Mouse (Mus musculus) thymus, adult 2 months (tissue): Measurements from ENCODE around the gene Mrvi1. TPM values are rescaled to one million over a fixed set of nuclear protein-coding genes. Genes with fewer than 3 reads are reported as not detected.

ENCODE experiments used
- DNase-seq: peaks from one replicate; pipeline ENCODE4 v3.0.0; 2021
- H3K27ac ChIP-seq: fragments of 200-500 bp; 2 replicates; pipeline ENCODE4 v1.5.1; 2012; ENCODE audit warnings: low read length, control low read depth; ENCODE audit not compliant: control insufficient read depth, insufficient read depth
- H3K27me3 ChIP-seq: fragments of 200-500 bp; 2 replicates; pipeline ENCODE4 v1.6.1; 2012; ENCODE audit warnings: mild to moderate bottlenecking, low read length, moderate library complexity, mixed read lengths; ENCODE audit not compliant: control insufficient read depth, insufficient read depth
- H3K36me3 ChIP-seq: fragments of 200-500 bp; 2 replicates; pipeline ENCODE4 v1.6.1; 2012; ENCODE audit warnings: mild to moderate bottlenecking, low read length, moderate library complexity; ENCODE audit not compliant: control insufficient read depth, insufficient read depth
- H3K4me1 ChIP-seq: fragments of 200-500 bp; replicated peaks from 2 replicates; pipeline ENCODE4 v1.6.1; 2012; ENCODE audit warnings: low read length; ENCODE audit not compliant: control insufficient read depth, insufficient read depth
- H3K4me3 ChIP-seq: fragments of 200-500 bp; 2 replicates; pipeline ENCODE4 v1.5.1; 2012; ENCODE audit warnings: mild to moderate bottlenecking, low read length, control low read depth, moderate library complexity; ENCODE audit not compliant: control insufficient read depth, insufficient read depth
- CTCF ChIP-seq: fragments of 200-500 bp; IDR thresholded peaks from 2 replicates; pipeline ENCODE4 v1.5.1; 2012; ENCODE audit warnings: mild to moderate bottlenecking, control low read depth, low read length, moderate library complexity, borderline replicate concordance; ENCODE audit not compliant: control insufficient read depth, poor library complexity, insufficient read depth; ENCODE audit errors: extremely low read depth
- POLR2A ChIP-seq: fragments of 200-500 bp; IDR thresholded peaks from 2 replicates; pipeline ENCODE4 v1.6.1; 2012; ENCODE audit warnings: mild to moderate bottlenecking, low read length, control low read depth, moderate library complexity; ENCODE audit not compliant: control insufficient read depth, poor library complexity, insufficient read depth; ENCODE audit errors: extremely low read depth
- WGBS: fragments of 180-500 bp; shearing (Covaris S2); methylation state at CpG from one replicate; pipeline ENCODE4 v1.1.7; 2018; 5-methylcytosine and 5-hydroxymethylcytosine counted together
- polyA plus RNA-seq: library from polyadenylated mRNA; depleted of rRNA; stranded (reverse); fragments of >200 nt; gene quantifications from 2 replicates; pipeline ENCODE4 v1.2.3, GENCODE M21; 2012

Mrvi1 gene
- polyA plus RNA-seq, 1 experiment: 3.2 TPM

DNA sequence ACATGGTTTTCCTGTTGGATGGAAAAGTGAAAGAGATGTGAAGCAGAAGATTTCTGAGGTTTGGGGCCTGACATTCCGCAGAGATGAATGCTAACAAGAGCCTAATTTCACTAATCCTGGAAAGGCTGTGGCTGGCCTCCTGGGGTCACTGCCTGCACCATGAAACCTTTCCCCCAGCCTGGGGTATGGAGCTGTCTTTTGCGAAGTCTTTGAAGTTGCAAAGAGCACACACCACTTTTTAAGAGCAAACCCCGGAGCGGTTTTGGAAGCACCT, 8.9 kb upstream of the Mrvi1 start:
- Histone ChIP-seq H3K36me3 (no peaks in the 10 kb centered on the region), H3K27ac (no peak overlapping the region), H3K4me3 (no peak overlapping the region), H3K4me1 (no peaks in the 10 kb centered on the region), H3K27me3 (no peaks in the 10 kb centered on the region)
- no peak for DNase-seq
- WGBS: 67% methylated on average over 4 of the region's 4 CpGs
- TF ChIP-seq CTCF: no peak
- no peak for TF ChIP-seq POLR2A

DNA sequence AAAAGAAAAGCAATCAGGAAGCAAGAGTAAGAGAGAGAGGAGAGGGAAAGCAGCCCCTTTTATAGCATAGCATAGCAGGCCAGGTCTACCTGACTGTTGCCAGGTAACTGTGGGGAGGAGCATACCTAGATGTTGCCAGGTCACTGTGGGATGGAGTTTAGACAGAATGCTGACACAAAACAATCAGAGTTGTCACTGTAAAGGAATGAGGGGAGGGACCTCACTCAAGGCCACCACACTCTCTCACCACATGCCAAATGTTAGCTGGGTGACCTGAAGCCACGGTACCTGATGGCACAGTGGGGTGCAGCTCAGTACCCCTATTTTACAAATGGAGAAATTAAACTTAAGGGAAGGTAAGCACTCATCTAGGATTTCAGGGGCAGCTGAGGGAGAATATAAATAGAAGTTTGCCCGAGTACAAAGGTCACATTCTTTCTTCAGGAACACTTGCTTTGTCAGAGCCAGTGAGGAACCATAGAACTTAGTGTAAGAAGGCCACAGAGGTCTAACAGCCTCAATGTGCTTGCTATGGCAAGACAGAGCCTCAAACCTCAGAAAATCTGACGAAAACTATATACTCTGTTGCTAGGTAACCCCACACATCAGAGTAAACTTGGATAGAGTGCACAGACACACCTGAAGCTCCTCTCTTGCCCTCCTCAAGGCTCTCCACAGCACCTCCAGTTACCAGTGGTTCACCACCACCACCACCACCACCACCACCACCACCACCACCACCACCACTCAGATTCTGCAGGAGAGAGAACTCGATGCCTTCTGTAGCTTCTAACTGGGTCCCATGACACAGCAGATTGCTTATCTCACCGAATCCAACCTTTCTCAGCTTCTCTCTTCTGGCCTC, 8.3 kb upstream of the Mrvi1 start:
- 17% methylated on average over 5 of the region's 5 CpGs for WGBS
- Histone ChIP-seq H3K27me3 (no peaks in the 10 kb centered on the region), H3K4me1 (no peaks in the 10 kb centered on the region), H3K27ac (no peak overlapping the region), H3K36me3 (no peaks in the 10 kb centered on the region), H3K4me3 (no peak overlapping the region)
- no peak for TF ChIP-seq CTCF
- no peak for TF ChIP-seq POLR2A
- DNase-seq: no peak

DNA sequence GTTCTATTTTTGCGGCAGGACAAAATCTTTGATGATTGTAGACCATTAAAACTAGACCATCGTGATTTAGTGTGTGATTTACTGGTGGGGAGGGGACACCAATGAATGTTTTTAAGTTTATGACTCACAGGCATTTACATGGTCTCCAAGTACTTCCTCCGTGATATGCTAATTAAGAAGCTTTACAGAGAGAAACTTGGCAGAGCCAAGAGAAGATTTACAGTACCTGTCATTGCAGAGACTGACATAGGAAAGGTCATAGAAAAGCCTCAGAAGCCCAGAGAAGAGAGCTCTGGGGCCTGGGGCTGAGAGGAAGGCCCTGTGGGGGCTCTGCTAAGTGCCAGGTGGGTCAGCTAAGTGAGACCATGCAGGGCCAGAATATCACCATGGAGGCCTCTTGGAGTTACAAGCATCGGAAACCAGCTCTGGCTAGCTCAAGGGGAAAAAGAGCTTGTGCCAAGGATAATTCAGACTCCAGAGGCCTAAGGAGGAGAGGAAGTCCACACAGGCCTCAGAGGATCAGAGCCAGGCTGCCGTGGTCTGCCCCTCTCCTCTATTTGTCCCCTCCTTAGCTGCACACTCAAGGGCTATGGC, 7.1 kb upstream of the Mrvi1 start:
- no peak overlapping the region for H3K4me3 ChIP-seq
- TF ChIP-seq POLR2A: no peak
- no peak for TF ChIP-seq CTCF
- 66% methylated on average over 5 of the region's 5 CpGs for WGBS
- H3K27me3 ChIP-seq: no peaks in the 10 kb centered on the region
- no peak overlapping the region for H3K27ac ChIP-seq
- no peaks in the 10 kb centered on the region for H3K36me3 ChIP-seq
- no peaks in the 10 kb centered on the region for H3K4me1 ChIP-seq
- DNase-seq: no peak

DNA sequence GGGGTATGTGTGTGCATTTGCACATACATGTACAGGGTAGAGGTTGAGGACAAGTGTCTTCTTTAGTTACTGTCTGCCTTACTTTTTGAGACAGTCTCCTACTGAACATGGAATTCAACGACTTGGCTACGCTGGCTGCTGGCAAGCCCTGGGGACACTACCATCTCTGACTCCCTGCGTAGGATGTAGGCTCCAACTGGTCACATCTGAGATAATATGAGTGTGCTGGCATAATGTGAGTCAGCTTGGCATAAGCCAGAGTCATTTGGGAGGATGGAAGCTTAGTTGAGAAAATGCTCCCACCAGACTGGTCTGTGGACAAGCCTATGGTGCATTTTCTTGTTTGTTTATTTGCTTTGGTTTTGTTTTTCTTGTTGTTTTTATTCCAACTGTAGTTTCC, 5.8 kb upstream of the Mrvi1 start:
- H3K4me1 ChIP-seq: no peaks in the 10 kb centered on the region
- TF ChIP-seq POLR2A: no peak
- TF ChIP-seq CTCF: no peak
- H3K36me3 ChIP-seq: no peaks in the 10 kb centered on the region
- no peak overlapping the region for H3K4me3 ChIP-seq
- no peaks in the 10 kb centered on the region for H3K27me3 ChIP-seq
- H3K27ac ChIP-seq: no peak overlapping the region
- no peak for DNase-seq
- WGBS: 96% methylated on average over 3 of the region's 3 CpGs

DNA sequence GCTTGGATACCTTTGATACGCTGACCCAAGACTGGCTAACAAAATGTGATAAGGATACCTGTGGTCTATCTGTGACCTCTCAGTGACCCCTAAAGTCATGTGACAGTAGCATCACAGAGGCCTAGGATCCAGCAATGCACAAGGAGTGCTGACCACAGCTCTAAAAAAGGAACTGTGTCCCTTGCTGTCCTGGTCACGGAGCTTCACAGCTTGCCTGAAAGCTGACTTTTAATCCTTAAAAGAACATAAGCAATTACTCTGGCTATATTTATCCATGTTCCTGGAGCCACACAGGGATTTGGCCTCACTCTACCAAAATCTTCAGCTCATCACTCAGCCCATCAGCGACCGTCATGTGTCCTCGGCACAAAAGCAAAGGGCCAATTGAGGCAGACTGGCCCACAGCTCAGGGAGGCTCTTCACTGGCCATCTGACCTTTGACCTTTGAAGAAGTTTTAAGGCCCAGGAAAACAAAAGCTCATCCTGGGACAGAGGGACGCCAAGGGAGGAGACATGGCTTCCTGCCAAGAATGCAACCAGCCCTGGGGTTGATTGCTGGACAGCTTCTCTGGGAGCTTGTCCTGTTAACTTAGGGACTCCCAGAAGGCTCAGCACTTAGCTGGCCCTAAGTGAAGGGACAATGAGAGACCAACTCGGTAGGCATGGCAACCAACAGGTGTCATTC, 3.5 kb upstream of the Mrvi1 start:
- H3K27me3 ChIP-seq: no peaks in the 10 kb centered on the region
- DNase-seq: no peak
- 94% methylated on average over 7 of the region's 7 CpGs for WGBS
- H3K4me1 ChIP-seq: peaks cover 8% of the 10 kb centered on the region
- H3K27ac ChIP-seq: no peak overlapping the region
- no peak overlapping the region for H3K4me3 ChIP-seq
- H3K36me3 ChIP-seq: no peaks in the 10 kb centered on the region
- TF ChIP-seq CTCF (no peak), POLR2A (no peak)

DNA sequence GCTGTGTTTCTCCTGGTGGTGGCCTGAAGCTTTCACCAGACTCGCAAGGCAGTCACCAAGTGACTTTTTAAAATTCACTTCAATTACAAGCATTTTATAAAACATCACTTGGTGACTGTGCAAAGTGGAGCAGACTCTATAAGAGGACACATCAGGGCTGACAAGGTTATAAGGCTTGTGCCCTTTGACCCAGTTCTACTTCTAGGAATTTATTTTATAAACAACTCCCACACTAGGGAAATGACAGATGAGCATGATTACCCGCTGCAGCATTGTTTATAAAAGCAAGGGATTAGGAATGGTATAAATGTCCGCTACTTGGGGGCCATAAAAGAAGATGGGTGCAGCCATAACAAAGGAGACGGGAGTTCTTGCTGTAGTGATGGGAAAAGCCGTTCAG, 1.4 kb upstream of the Mrvi1 start:
- H3K4me3 ChIP-seq: no peak overlapping the region
- no peaks in the 10 kb centered on the region for H3K27me3 ChIP-seq
- H3K27ac ChIP-seq: no peak overlapping the region
- H3K36me3 ChIP-seq: no peaks in the 10 kb centered on the region
- no peak for TF ChIP-seq CTCF
- TF ChIP-seq POLR2A: no peak
- no peak for DNase-seq
- WGBS: 95% methylated on average over 5 of the region's 5 CpGs
- peaks cover 8% of the 10 kb centered on the region for H3K4me1 ChIP-seq

DNA sequence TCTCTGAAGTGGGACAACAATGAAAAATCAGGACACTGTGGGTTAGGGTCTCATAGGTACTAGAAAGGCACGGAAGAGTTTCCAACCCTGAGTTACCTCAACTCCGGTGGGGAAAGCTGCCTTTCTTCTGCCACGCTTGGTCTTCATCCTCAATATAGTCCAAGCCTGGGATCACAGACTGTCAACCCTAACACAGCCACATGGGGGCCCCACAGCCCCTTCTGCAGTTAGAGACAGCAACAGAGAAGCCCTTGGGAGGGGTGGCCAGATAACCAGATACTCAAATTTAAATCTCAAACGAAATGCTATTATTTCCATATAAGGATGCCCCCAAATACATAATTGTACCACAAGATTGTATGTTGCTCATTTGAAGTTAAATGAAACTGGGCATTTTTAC, 503 bp upstream of the Mrvi1 start:
- no peaks in the 10 kb centered on the region for H3K27me3 ChIP-seq
- DNase-seq: peak; percentile 45
- 71% methylated on average over 4 of the region's 4 CpGs for WGBS
- H3K4me1 ChIP-seq: peaks cover 8% of the 10 kb centered on the region
- no peak for TF ChIP-seq POLR2A
- TF ChIP-seq CTCF: 0 out of 2 replicates have a peak, but pooled peaks have one; percentile 28
- H3K4me3 ChIP-seq: no peak overlapping the region
- no peaks in the 10 kb centered on the region for H3K36me3 ChIP-seq
- H3K27ac ChIP-seq: no peak overlapping the region
